Mouse (Mus musculus): ENCODE measurements around the gene Fam160a2. TPM values are rescaled to one million over a fixed set of nuclear protein-coding genes. Genes with fewer than 3 reads are reported as not detected.

Gene Fam160a2
- total RNA-seq, 1 experiment from 2014 or later = 13.2 TPM

GRCm38 (mm10) chr7:105342170-105342569, 57.7 kb downstream of the Fam160a2 start, which contains the start of gene Olfr691:
Olfr691 (minus strand) TSS chr7:105342270.
- ATAC-seq (replicated peaks in 1 of 2; ENCODE audit: insufficient read depth in 1 of 2, low FRiP score in 2 of 2, low TSS enrichment in 1 of 2, low read depth in 1 of 2, poor library complexity in 2 of 2, severe bottlenecking in 2 of 2) = no peak

- no peak for ATAC-seq (replicated peaks in 1 of 2; ENCODE audit: insufficient read depth in 1 of 2, low FRiP score in 2 of 2, low TSS enrichment in 1 of 2, low read depth in 1 of 2, poor library complexity in 2 of 2, severe bottlenecking in 2 of 2)
Measured at GRCm38 (mm10) chr7:105334004-105334403, 65.8 kb downstream of the Fam160a2 start, which contains the start of gene Olfr690. Olfr690 (minus strand) TSS chr7:105334104.

GRCm38 (mm10) chr7:105325302-105325701, 74.6 kb downstream of the Fam160a2 start:
- no peak for ATAC-seq (replicated peaks in 1 of 2; ENCODE audit: insufficient read depth in 1 of 2, low FRiP score in 2 of 2, low TSS enrichment in 1 of 2, low read depth in 1 of 2, poor library complexity in 2 of 2, severe bottlenecking in 2 of 2)

Other genes with a start within 250 kb of the Fam160a2 start
- not detected in 2 replicates for gene Olfr684, start 236.4 kb downstream of the Fam160a2 start, total RNA-seq (2017)
- not detected in 2 replicates for gene Olfr685, start 214.0 kb downstream of the Fam160a2 start, total RNA-seq (2017)
- gene Olfr686, start 192.6 kb downstream of the Fam160a2 start, total RNA-seq (2017) = not detected in 2 replicates
- not detected in 2 replicates for gene Olfr688, start 112.0 kb downstream of the Fam160a2 start, total RNA-seq (2017)
- gene Olfr689, start 88.9 kb downstream of the Fam160a2 start, total RNA-seq (2017) = not detected in 2 replicates
- not detected in 2 replicates for gene Olfr690, start 66.0 kb downstream of the Fam160a2 start, total RNA-seq (2017)
- gene Olfr691, start 57.8 kb downstream of the Fam160a2 start, total RNA-seq (2017) = not detected in 2 replicates
- not detected in 2 replicates for gene Olfr692, start 31.8 kb downstream of the Fam160a2 start, total RNA-seq (2017)
- gene Gm5901, start 25.0 kb downstream of the Fam160a2 start, total RNA-seq (2017) = not detected in 2 replicates
- not detected in 2 replicates for gene Cnga4, start 4.5 kb upstream of the Fam160a2 start, total RNA-seq (2017)
- not detected in 2 replicates for gene Cckbr, start 25.7 kb upstream of the Fam160a2 start, total RNA-seq (2017)
- gene Cavin3, start 82.2 kb upstream of the Fam160a2 start, total RNA-seq (2017) = 5.6 and 7.2 TPM in 2 replicates
- gene Smpd1, start 154.3 kb upstream of the Fam160a2 start, total RNA-seq (2017) = 11.0 and 17.9 TPM in 2 replicates
- 5.9 and 9.5 TPM in 2 replicates for gene Apbb1, start 181.6 kb upstream of the Fam160a2 start, total RNA-seq (2017)
- not detected in 2 replicates for gene Hpx, start 200.1 kb upstream of the Fam160a2 start, total RNA-seq (2017)
- 7.5 and 17.6 TPM in 2 replicates for gene Trim3, start 233.5 kb upstream of the Fam160a2 start, total RNA-seq (2017)
- gene Timm10b, start 240.0 kb upstream of the Fam160a2 start, total RNA-seq (2017) = 40.5 and 55.8 TPM in 2 replicates
- 25.1 and 50.5 TPM in 2 replicates for gene Arfip2, start 240.4 kb upstream of the Fam160a2 start, total RNA-seq (2017)
- 1.2 and 4.6 TPM in 2 replicates for gene Gm45799, start 240.5 kb upstream of the Fam160a2 start, total RNA-seq (2017)